Mouse (Mus musculus) left cerebral cortex, adult 11 months (tissue): Measurements from ENCODE around the gene 1700006A11Rik.
"Not testable (repeated sequence)": the region's sequence is repeated elsewhere in the genome, so short reads cannot be mapped to it uniquely, and the experiment has no call there.

ENCODE experiments used
- DNase-seq: peaks from one replicate; pipeline ENCODE4 v3.0.0; 2022; ENCODE audit warnings: low spot score

Gene 1700006A11Rik

GRCm38 (mm10) chr3:124425940-124426339, at the start of gene 1700006A11Rik:
1700006A11Rik (minus strand) TSS chr3:124426040.
- DNase-seq, result no peak

DNA sequence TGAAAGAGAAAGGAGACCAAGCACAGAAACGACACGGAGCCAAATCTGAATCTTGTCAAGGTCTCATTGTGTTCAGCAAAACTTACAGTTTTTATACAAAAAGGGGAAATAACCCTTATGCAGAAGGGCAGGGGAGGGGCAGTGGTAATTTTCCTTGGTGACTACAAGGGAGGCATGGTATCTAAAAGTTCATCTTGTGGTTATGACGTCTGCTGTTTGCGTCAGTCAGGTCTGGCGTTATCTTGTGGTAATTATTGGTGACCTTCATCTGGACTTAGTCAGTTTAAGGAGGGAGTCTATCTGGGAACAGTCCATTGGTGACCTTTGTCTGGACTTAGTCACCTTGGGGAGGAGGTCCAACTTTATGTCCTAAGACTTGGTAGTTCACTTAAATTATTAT, 48.5 kb upstream of the 1700006A11Rik start:
- not testable (repeated sequence) for DNase-seq

GRCm38 (mm10) chr3:124466102-124466730, 40.4 kb upstream of the 1700006A11Rik start:
- DNase-seq, result no peak

DNA sequence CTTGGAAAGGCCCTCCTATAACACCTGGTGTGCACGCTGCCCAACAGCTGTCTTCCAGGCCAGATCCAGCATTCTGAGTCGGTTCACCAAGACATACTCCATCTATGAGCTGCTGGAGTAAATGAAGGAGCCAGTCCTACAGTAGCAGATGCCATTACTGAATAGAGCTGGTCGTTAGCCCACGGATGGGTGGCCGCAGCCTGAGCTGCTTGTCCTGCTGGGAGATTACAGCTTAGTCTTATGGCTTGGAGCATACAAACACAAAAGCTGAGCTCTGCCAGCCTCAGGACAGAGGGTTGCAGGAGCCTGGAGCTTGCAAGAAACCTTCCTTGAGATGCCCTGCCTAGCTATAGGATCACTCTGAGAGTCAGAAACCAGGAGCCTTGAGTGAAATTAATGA, 33.6 kb downstream of the 1700006A11Rik start:
- no peak for DNase-seq

DNA sequence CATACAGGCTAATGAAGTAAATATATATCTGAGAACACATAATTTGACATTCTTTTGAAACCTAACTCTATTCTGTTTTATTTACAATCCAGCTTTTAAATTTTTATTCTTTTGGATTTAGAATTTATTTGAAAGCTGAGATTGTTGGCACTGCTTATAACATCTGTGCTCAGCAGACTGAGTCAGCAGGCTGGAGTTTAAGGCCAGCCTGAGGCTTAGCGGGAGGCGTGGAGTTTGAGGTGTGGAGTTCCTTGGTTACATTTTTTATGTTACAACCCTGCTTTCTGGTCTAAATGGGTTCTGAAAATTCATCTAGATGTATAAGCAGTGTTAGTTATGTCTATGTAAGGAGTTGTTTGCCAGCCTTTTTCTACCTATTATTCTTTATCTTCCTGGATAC, 35.7 kb downstream of the 1700006A11Rik start:
- no peak for DNase-seq

- no peak for DNase-seq
These were observed 36.2 kb downstream of the 1700006A11Rik start for GRCm38 (mm10) chr3:124389650-124390049.

GRCm38 (mm10) chr3:124385377-124385776, 40.5 kb downstream of the 1700006A11Rik start:
- DNase-seq, result not testable (repeated sequence)

DNA sequence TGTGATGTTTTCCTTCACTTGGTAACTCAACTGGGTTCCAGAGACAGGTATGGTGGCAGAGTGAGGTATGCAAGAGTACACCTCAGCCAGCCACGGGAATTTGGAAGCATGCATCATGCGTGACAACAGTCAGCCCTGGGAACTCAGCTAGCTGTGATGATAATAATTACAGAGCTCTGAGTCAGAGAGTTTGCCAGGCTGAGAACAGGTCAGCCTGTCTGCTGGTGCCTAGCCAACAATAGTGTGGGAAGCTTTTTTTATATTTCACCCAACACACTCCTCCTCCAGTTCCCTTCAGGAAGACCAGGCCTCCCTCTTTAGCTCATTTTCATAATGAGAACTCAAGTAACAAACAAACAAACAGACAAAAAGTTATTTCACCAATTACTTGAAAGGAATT, 53.8 kb downstream of the 1700006A11Rik start:
- no peak for DNase-seq

DNA sequence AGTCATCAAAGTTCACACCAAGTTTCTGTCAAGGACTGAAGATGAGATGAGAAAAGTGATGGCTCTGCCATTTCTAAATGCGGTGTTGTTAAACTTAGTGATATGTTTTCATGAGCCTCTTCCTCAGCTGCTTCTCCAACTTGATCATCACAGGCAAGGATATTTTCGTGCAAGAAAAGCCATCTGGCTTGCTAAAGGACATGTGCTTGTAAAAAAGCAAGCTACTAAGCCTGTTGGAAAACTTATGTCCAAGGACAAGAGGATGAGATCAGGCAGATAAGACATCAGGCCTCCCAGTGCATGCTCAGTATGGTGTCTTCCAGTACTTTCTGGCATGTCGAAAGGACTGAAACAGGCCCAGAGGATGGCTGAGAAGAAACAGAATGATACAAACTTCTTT, 68.3 kb downstream of the 1700006A11Rik start:
- peak; percentile 27 for DNase-seq
